Mouse (Mus musculus) midbrain, embryonic 16.5 days (tissue): ENCODE measurements at regions not wholly inside any gene's neighbourhood (a gene's known extent, or its start where the extent isn't known, plus 50 kb on each side); places are given as distances from the start of the nearest gene placed in this dataset.
A peak's percentile ranks its signal among the peaks of the same experiment; 100 is the strongest.
"Not testable (repeated sequence)": the region's sequence is repeated elsewhere in the genome, so short reads cannot be mapped to it uniquely, and the experiment has no call there.

Source experiments
- ATAC-seq: fragments of 200-750 bp; cut with Nextera tagmentation; 2 replicates; pipeline ENCODE4 v1.8.0; 2017; ENCODE audit warnings: moderate TSS enrichment
- H3K27ac ChIP-seq: fragments of 300-500 bp; sonication (generic); 2 replicates; pipeline ENCODE4 v1.5.1; 2014; ENCODE audit warnings: mild to moderate bottlenecking, low read length, mixed read lengths
- H3K27me3 ChIP-seq: fragments of 300-500 bp; sonication (generic); 2 replicates; pipeline ENCODE4 v1.6.1; 2014; ENCODE audit warnings: low read depth, low read length, mixed read lengths; ENCODE audit not compliant: control insufficient read depth, insufficient read depth
- H3K36me3 ChIP-seq: fragments of 300-500 bp; sonication (generic); 2 replicates; pipeline ENCODE4 v1.6.1; 2014; ENCODE audit warnings: mild to moderate bottlenecking, low read length, moderate library complexity, mixed read lengths; ENCODE audit not compliant: control insufficient read depth, insufficient read depth
- H3K4me1 ChIP-seq: fragments of 300-500 bp; sonication (generic); 2 replicates; pipeline ENCODE4 v1.6.1; 2014; ENCODE audit warnings: mild to moderate bottlenecking, low read length, mixed read lengths; ENCODE audit not compliant: control insufficient read depth, insufficient read depth
- H3K4me2 ChIP-seq: fragments of 300-500 bp; sonication (generic); 2 replicates; pipeline ENCODE4 v1.6.1; 2014; ENCODE audit warnings: mild to moderate bottlenecking, low read length, mixed read lengths
- H3K4me3 ChIP-seq: fragments of 300-500 bp; sonication (generic); 2 replicates; pipeline ENCODE4 v1.5.1; 2014; ENCODE audit warnings: low read depth, mild to moderate bottlenecking, low read length, moderate library complexity, mixed read lengths
- H3K9ac ChIP-seq: fragments of 300-500 bp; sonication (generic); 2 replicates; pipeline ENCODE4 v1.6.1; 2014; ENCODE audit warnings: low read depth, low read length, mixed read lengths
- H3K9me3 ChIP-seq: fragments of 300-500 bp; sonication (generic); replicated peaks from 2 replicates; pipeline ENCODE4 v1.6.1; 2014; ENCODE audit warnings: mild to moderate bottlenecking, low read length, mixed read lengths; ENCODE audit not compliant: control insufficient read depth, poor library complexity, severe bottlenecking
- WGBS: fragments of 180-500 bp; shearing (Covaris S2); extraction: QIAGEN DNeasy Blood & Tissue Kit; methylation state at CpG from one replicate; pipeline ENCODE4 v1.1.7; 2014; 5-methylcytosine and 5-hydroxymethylcytosine counted together

DNA sequence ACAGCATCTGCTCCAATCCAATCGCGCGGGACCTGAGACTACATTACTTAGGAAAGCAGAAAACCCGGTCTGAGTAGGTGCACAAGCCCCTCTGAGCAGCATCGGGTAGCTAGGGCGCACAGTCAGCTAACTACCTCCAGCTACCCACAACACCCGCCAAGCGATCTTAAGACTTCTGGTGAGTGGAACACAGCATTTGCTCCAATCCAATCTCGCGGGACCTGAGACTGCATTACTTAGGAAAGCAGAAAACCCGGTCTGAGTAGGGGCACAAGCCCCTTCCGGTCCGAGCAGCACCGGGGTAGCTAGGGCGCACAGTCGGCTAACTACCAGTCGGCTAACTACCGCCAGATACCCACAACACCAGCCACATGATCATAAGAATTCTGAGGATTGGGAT is 500.5 kb downstream of the Cbln4 start:
- H3K9ac ChIP-seq, H3K27me3 ChIP-seq, H3K4me1 ChIP-seq, H3K9me3 ChIP-seq, H3K4me2 ChIP-seq, ATAC-seq, H3K27ac ChIP-seq, H3K4me3 ChIP-seq, H3K36me3 ChIP-seq: not testable (repeated sequence)
- WGBS = 92% methylated on average over 18 of the region's 18 CpGs

GRCm38 (mm10) chr2:171514876-171515275 is 528.4 kb downstream of the Cbln4 start:
- Histone ChIP-seq H3K4me3 (no peak overlapping the region), H3K27me3 (no peaks in the 10 kb centered on the region), H3K9me3 (no peaks in the 10 kb centered on the region), H3K27ac (no peak overlapping the region), H3K4me2 (no peak overlapping the region), H3K4me1 (peaks cover 3% of the 10 kb centered on the region; the same call in 1 of the 2 replicates), H3K36me3 (no peaks in the 10 kb centered on the region), H3K9ac (no peak overlapping the region)
- WGBS = 12% methylated on average over 5 of the region's 5 CpGs
- no peak for ATAC-seq

DNA sequence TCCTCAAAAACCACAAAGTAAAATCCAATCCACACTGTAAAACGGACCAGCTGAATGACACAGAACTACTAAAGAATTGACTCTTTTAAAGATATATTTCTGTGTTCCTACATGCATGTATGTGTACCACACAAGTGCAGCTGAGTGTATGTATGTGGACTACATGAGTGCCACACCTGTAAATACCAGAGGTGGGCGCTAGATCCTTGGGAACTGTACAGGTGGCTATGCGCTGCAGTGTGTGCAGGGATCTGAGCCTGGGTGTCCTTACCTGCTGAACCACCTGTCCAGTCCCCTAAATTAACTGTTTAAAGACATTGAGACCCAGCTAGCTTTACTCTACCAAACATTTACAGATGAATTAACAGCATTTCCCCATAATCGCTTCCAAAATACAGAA is 546.6 kb downstream of the Cbln4 start:
- WGBS = 87% methylated on average over 4 of the region's 4 CpGs
- H3K27ac ChIP-seq = no peak overlapping the region
- no peaks in the 10 kb centered on the region for H3K36me3 ChIP-seq
- no peak overlapping the region for H3K9ac ChIP-seq
- H3K27me3 ChIP-seq = no peaks in the 10 kb centered on the region
- H3K4me2 ChIP-seq = no peak overlapping the region
- no peak overlapping the region for H3K4me3 ChIP-seq
- H3K4me1 ChIP-seq = no peaks in the 10 kb centered on the region; the same call in 1 of the 2 replicates
- H3K9me3 ChIP-seq = no peaks in the 10 kb centered on the region
- ATAC-seq = no peak

GRCm38 (mm10) chr2:171493741-171494140 is 549.5 kb downstream of the Cbln4 start:
- Histone ChIP-seq H3K9me3 (no peaks in the 10 kb centered on the region), H3K4me2 (no peak overlapping the region), H3K27me3 (no peaks in the 10 kb centered on the region), H3K27ac (no peak overlapping the region), H3K9ac (no peak overlapping the region), H3K4me3 (no peak overlapping the region), H3K4me1 (no peaks in the 10 kb centered on the region; the same call in 1 of the 2 replicates), H3K36me3 (no peaks in the 10 kb centered on the region)
- ATAC-seq = no peak
- 41% methylated on average over 12 of the region's 12 CpGs for WGBS

GRCm38 (mm10) chr2:171487284-171487683 is 556.0 kb downstream of the Cbln4 start:
- peaks cover 9% of the 10 kb centered on the region for H3K4me1 ChIP-seq
- H3K27ac ChIP-seq = peak overlapping the region; percentile 40; the same call in 1 of the 2 replicates
- ATAC-seq = peak; percentile 45; the same call in 1 of the 2 replicates
- H3K4me2 ChIP-seq = no peak overlapping the region
- no peaks in the 10 kb centered on the region for H3K9me3 ChIP-seq
- no peak overlapping the region for H3K9ac ChIP-seq
- no peaks in the 10 kb centered on the region for H3K27me3 ChIP-seq
- 30% methylated on average over 2 of the region's 2 CpGs for WGBS
- H3K4me3 ChIP-seq = no peak overlapping the region
- H3K36me3 ChIP-seq = no peaks in the 10 kb centered on the region

- Histone ChIP-seq H3K27ac (no peak overlapping the region), H3K27me3 (no peaks in the 10 kb centered on the region), H3K9me3 (no peaks in the 10 kb centered on the region), H3K36me3 (no peaks in the 10 kb centered on the region), H3K4me2 (no peak overlapping the region), H3K4me3 (no peak overlapping the region), H3K4me1 (no peaks in the 10 kb centered on the region), H3K9ac (no peak overlapping the region)
- ATAC-seq = 0 out of 2 replicates have a peak, but pooled peaks have one; percentile 51
- 51% methylated on average over 9 of the region's 9 CpGs for WGBS
Observed at GRCm38 (mm10) chr2:171453241-171453640, 590.0 kb downstream of the Cbln4 start.

GRCm38 (mm10) chr2:171406057-171406456 is 637.2 kb downstream of the Cbln4 start:
- no peaks in the 10 kb centered on the region for H3K4me1 ChIP-seq
- no peaks in the 10 kb centered on the region for H3K9me3 ChIP-seq
- H3K27me3 ChIP-seq = no peaks in the 10 kb centered on the region
- H3K27ac ChIP-seq = no peak overlapping the region
- no peaks in the 10 kb centered on the region for H3K36me3 ChIP-seq
- H3K9ac ChIP-seq = no peak overlapping the region
- no peak for ATAC-seq
- H3K4me3 ChIP-seq = no peak overlapping the region
- WGBS = 91% methylated on average over 2 of the region's 2 CpGs
- no peak overlapping the region for H3K4me2 ChIP-seq

DNA sequence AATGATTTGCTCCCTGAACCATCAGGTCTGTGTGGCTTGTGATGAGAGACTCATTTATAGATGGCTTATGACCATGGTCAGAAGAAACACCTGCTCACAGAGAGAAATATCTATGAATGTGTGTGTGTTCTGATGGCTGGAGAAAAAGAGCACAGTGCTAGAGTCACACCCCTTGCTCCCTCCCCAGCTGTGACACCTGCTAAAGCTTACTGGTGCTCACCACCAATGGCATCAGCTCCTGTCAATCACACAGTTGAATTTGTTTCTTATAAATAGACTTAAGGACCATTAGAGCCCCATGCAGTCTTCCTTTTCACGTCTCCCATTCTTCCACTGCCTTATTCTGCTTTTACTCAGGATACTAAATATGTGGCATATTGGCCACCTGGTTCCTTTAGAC is 654.3 kb downstream of the Cbln4 start:
- Histone ChIP-seq H3K36me3 (no peaks in the 10 kb centered on the region), H3K27me3 (no peaks in the 10 kb centered on the region), H3K4me2 (no peak overlapping the region), H3K9ac (no peak overlapping the region), H3K9me3 (no peaks in the 10 kb centered on the region), H3K4me1 (no peaks in the 10 kb centered on the region), H3K27ac (no peak overlapping the region), H3K4me3 (no peak overlapping the region)
- no peak for ATAC-seq
- WGBS = 70% methylated on average over 1 of the region's 1 CpGs

GRCm38 (mm10) chr2:171373457-171373856 is 641.9 kb downstream of the Dok5 start:
- H3K9ac ChIP-seq = no peak overlapping the region
- H3K4me1 ChIP-seq = no peaks in the 10 kb centered on the region
- no peaks in the 10 kb centered on the region for H3K9me3 ChIP-seq
- no peak overlapping the region for H3K4me2 ChIP-seq
- WGBS = 79% methylated on average over 1 of the region's 1 CpGs
- no peak for ATAC-seq
- no peak overlapping the region for H3K27ac ChIP-seq
- no peak overlapping the region for H3K4me3 ChIP-seq
- H3K27me3 ChIP-seq = no peaks in the 10 kb centered on the region
- no peaks in the 10 kb centered on the region for H3K36me3 ChIP-seq
